Mouse (Mus musculus) cerebellum, adult 9-11 months (tissue): ENCODE measurements around the gene Nbeal1.

ENCODE experiments used
- DNase-seq: peaks from one replicate; pipeline ENCODE4 v3.0.0; 2022

The Nbeal1 gene

GRCm38 (mm10) chr1:60344670-60345069 lies 164.3 kb downstream of the Nbeal1 start:
- DNase-seq = no peak

GRCm38 (mm10) chr1:60345712-60346111 lies 165.3 kb downstream of the Nbeal1 start:
- no peak for DNase-seq

- DNase-seq = no peak
Observed at GRCm38 (mm10) chr1:60352786-60353185, 172.4 kb downstream of the Nbeal1 start.

- DNase-seq = no peak
Observed at GRCm38 (mm10) chr1:60361626-60362025, 181.2 kb downstream of the Nbeal1 start.

- no peak for DNase-seq
Observed at GRCm38 (mm10) chr1:60376556-60376955, 196.2 kb downstream of the Nbeal1 start.

- no peak for DNase-seq
Observed at GRCm38 (mm10) chr1:60381910-60382309, 201.5 kb downstream of the Nbeal1 start.
